Mouse (Mus musculus) frontal cortex, postnatal 36 days (tissue): Measurements from ENCODE around the gene Zfp839.

ENCODE experiments used
- DNase-seq, 2 experiments: peaks; one replicate each; pipeline ENCODE4 v3.0.0; 2022; ENCODE audit warnings: low spot score in 2 of 2

The Zfp839 gene

GRCm38 (mm10) chr12:110850010-110850928 is at the start of gene Zfp839:
Gene Zfp839 (plus strand): TSS chr12:110850253.
- DNase-seq, result peak; percentile 85 to 91

GRCm38 (mm10) chr12:110801876-110802464 is 48.1 kb upstream of the Zfp839 start:
- no peak for DNase-seq

GRCm38 (mm10) chr12:110802674-110803297 is 47.3 kb upstream of the Zfp839 start:
- no peak for DNase-seq

- DNase-seq, result no peak
Observed at GRCm38 (mm10) chr12:110804261-110804660, 45.8 kb upstream of the Zfp839 start.

- DNase-seq, result no peak
Observed at GRCm38 (mm10) chr12:110806301-110806970, 43.6 kb upstream of the Zfp839 start.

- no peak for DNase-seq
Observed at GRCm38 (mm10) chr12:110808430-110808829, 41.6 kb upstream of the Zfp839 start.

GRCm38 (mm10) chr12:110808848-110809247 is 41.2 kb upstream of the Zfp839 start:
- no peak for DNase-seq

GRCm38 (mm10) chr12:110813132-110813531 is 36.9 kb upstream of the Zfp839 start:
- DNase-seq, result no peak

- no peak for DNase-seq
Observed at GRCm38 (mm10) chr12:110813624-110814023, 36.4 kb upstream of the Zfp839 start.

GRCm38 (mm10) chr12:110814924-110815323 is 35.1 kb upstream of the Zfp839 start:
- no peak for DNase-seq

GRCm38 (mm10) chr12:110816833-110817232 is 33.2 kb upstream of the Zfp839 start:
- no peak for DNase-seq

GRCm38 (mm10) chr12:110819367-110819766 is 30.7 kb upstream of the Zfp839 start:
- no peak for DNase-seq

- DNase-seq, result no peak
Observed at GRCm38 (mm10) chr12:110821787-110822186, 28.3 kb upstream of the Zfp839 start.

GRCm38 (mm10) chr12:110822366-110822765 is 27.7 kb upstream of the Zfp839 start:
- no peak for DNase-seq

GRCm38 (mm10) chr12:110828908-110829307 is 21.1 kb upstream of the Zfp839 start:
- DNase-seq, result no peak

GRCm38 (mm10) chr12:110830293-110831024 is 19.6 kb upstream of the Zfp839 start:
- no peak for DNase-seq

GRCm38 (mm10) chr12:110835182-110835581 is 14.9 kb upstream of the Zfp839 start:
- DNase-seq, result no peak

- DNase-seq, result no peak
Observed at GRCm38 (mm10) chr12:110836729-110837128, 13.3 kb upstream of the Zfp839 start.

GRCm38 (mm10) chr12:110837192-110837841 is 12.7 kb upstream of the Zfp839 start:
- DNase-seq, result no peak

- DNase-seq, result no peak
Observed at GRCm38 (mm10) chr12:110837850-110838249, 12.2 kb upstream of the Zfp839 start.
